Mouse (Mus musculus): Measurements from ENCODE around the gene Fetub. TPM values are rescaled to one million over a fixed set of nuclear protein-coding genes. Genes with fewer than 3 reads are reported as not detected.

Gene Fetub
- polyA plus RNA-seq, 1 experiment from 2014 or later = 0.19 TPM

DNA sequence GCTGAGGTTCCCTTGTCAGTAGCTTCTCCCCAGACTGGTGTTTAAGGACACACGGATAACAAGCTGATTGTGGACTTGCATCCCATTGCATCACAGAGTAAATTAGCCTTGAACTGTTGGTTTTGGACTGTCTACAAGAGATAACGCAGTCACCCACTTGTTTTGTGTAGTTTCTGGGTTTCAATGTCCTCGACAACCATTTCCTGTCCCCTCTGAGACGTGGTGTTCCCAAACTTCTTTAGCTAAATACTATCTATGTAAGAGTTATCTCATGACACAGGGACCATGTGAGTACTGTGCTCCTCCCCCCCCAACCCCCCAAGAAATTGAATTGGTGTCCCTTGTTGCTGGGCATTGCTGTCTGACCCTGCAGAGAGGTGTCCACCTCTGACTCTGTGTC is 36.6 kb upstream of the Fetub start:
- Histone ChIP-seq H3K4me3 (ENCODE audit: low read depth, low read length) (no peak overlapping the region), H3K9me3 (replicated peaks; ENCODE audit: control insufficient read depth, low read length) (no peaks in the 10 kb centered on the region), H3K27ac (ENCODE audit: low read depth, low read length) (no peak overlapping the region), H3K36me3 (ENCODE audit: control insufficient read depth, insufficient read depth, low read length) (no peaks in the 10 kb centered on the region), H3K9ac (ENCODE audit: low read depth, low read length) (no peak overlapping the region), H3K27me3 (ENCODE audit: control insufficient read depth, insufficient read depth, low read length) (no peaks in the 10 kb centered on the region), H3K4me1 (ENCODE audit: control insufficient read depth, insufficient read depth, low read length) (no peaks in the 10 kb centered on the region), H3K4me2 (no peak overlapping the region)
- no peak for ATAC-seq (replicated peaks; ENCODE audit: insufficient number of reproducible peaks, low FRiP score, low TSS enrichment)
- 49% methylated on average over 4 of the region's 4 CpGs for WGBS (ENCODE audit: insufficient replicate concordance)

DNA sequence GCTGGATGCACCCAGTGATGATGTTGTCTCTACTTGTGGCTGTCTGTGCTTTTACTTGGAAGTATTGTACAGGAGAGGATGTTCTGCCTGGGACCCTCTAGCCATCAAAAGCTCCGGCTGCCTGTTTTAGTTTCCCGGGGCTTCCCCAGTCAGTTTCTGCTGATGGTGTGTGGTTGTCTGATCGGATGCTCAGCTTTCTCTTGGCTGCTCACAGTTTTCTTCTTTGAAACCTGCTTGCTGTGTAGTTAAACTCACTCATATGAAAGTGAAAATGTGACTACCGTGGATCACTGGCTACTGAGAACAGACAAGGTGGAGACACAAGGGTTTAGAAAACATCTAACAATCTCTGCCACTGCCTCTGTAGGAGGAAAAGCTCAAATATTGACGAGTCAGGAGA is 34.7 kb upstream of the Fetub start:
- Histone ChIP-seq H3K4me1 (ENCODE audit: control insufficient read depth, insufficient read depth, low read length) (no peaks in the 10 kb centered on the region), H3K27me3 (ENCODE audit: control insufficient read depth, insufficient read depth, low read length) (no peaks in the 10 kb centered on the region), H3K4me2 (no peak overlapping the region), H3K9ac (ENCODE audit: low read depth, low read length) (no peak overlapping the region), H3K9me3 (replicated peaks; ENCODE audit: control insufficient read depth, low read length) (no peaks in the 10 kb centered on the region), H3K27ac (ENCODE audit: low read depth, low read length) (no peak overlapping the region), H3K36me3 (ENCODE audit: control insufficient read depth, insufficient read depth, low read length) (no peaks in the 10 kb centered on the region), H3K4me3 (ENCODE audit: low read depth, low read length) (no peak overlapping the region)
- 78% methylated on average over 5 of the region's 5 CpGs for WGBS (ENCODE audit: insufficient replicate concordance)
- ATAC-seq (replicated peaks; ENCODE audit: insufficient number of reproducible peaks, low FRiP score, low TSS enrichment) = no peak

DNA sequence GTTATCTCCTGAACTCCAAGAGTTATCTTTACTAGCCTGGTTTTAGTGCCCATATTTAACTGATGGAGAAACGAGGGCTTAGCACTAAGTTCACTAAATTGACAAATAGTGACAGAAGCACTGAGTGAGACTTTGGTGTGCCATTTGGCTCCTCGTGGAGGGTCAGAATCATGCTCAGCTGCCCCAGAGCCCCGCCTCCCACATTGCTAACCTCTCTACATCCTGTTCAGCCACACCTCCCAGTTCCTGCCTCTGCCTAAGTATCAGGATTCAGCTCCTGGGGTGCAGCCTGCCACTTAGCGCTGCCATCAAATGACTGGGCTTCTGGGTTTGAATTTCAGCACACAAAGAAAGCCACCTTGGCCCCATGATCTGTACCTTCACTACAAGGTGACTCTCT is 32.8 kb upstream of the Fetub start:
- Histone ChIP-seq H3K4me2 (no peak overlapping the region), H3K4me3 (ENCODE audit: low read depth, low read length) (no peak overlapping the region), H3K9ac (ENCODE audit: low read depth, low read length) (no peak overlapping the region), H3K9me3 (replicated peaks; ENCODE audit: control insufficient read depth, low read length) (no peaks in the 10 kb centered on the region), H3K36me3 (ENCODE audit: control insufficient read depth, insufficient read depth, low read length) (no peaks in the 10 kb centered on the region), H3K4me1 (ENCODE audit: control insufficient read depth, insufficient read depth, low read length) (no peaks in the 10 kb centered on the region), H3K27ac (ENCODE audit: low read depth, low read length) (no peak overlapping the region), H3K27me3 (ENCODE audit: control insufficient read depth, insufficient read depth, low read length) (no peaks in the 10 kb centered on the region)
- WGBS (ENCODE audit: insufficient replicate concordance) = 32% methylated on average over 4 of the region's 4 CpGs
- no peak for ATAC-seq (replicated peaks; ENCODE audit: insufficient number of reproducible peaks, low FRiP score, low TSS enrichment)

DNA sequence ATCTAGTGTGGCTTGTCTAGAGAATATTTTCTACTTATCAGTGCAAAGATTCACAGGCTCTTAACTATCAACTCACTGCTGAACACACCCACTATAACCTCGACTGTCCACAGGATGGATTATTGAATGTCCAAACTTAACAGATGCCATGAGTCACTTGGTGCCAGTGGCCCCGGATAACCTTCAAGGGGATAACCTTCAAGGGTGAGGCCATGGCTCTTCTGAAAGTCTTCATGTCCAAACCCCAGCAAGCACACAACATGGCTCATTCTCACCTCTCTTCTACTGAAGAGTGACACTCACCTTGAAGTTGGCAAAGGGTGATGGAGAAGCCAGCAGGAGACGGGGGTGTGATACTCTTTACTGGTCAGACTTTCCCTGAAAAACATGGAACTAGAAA is 31.4 kb upstream of the Fetub start:
- Histone ChIP-seq H3K36me3 (ENCODE audit: control insufficient read depth, insufficient read depth, low read length) (no peaks in the 10 kb centered on the region), H3K27ac (ENCODE audit: low read depth, low read length) (no peak overlapping the region), H3K9me3 (replicated peaks; ENCODE audit: control insufficient read depth, low read length) (no peaks in the 10 kb centered on the region), H3K4me1 (ENCODE audit: control insufficient read depth, insufficient read depth, low read length) (no peaks in the 10 kb centered on the region), H3K27me3 (ENCODE audit: control insufficient read depth, insufficient read depth, low read length) (no peaks in the 10 kb centered on the region), H3K4me2 (no peak overlapping the region), H3K9ac (ENCODE audit: low read depth, low read length) (no peak overlapping the region), H3K4me3 (ENCODE audit: low read depth, low read length) (no peak overlapping the region)
- 62% methylated on average over 3 of the region's 3 CpGs for WGBS (ENCODE audit: insufficient replicate concordance)
- no peak for ATAC-seq (replicated peaks; ENCODE audit: insufficient number of reproducible peaks, low FRiP score, low TSS enrichment)

DNA sequence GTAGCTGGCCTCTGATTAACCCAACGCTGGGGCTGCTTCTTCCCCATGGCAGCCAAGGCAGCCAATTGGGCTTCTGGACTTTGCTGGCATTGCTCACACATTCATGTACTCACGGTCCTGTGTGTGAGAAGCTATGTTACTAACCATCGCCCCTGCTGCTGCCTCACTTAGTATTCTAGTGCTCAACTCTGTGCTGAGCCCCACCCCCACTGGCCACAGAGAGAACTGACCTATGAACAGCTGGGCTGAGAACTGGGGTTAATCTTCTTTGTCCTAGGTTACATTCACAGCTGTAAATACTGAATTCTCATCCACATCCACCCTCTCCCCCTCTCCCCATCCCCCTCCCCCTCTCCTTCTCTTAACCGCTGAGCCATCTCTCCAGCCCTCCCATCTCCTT is 29.3 kb upstream of the Fetub start:
- Histone ChIP-seq H3K9ac (ENCODE audit: low read depth, low read length) (no peak overlapping the region), H3K4me2 (no peak overlapping the region), H3K27ac (ENCODE audit: low read depth, low read length) (no peak overlapping the region), H3K4me3 (ENCODE audit: low read depth, low read length) (no peak overlapping the region), H3K9me3 (replicated peaks; ENCODE audit: control insufficient read depth, low read length) (no peaks in the 10 kb centered on the region), H3K36me3 (ENCODE audit: control insufficient read depth, insufficient read depth, low read length) (no peaks in the 10 kb centered on the region), H3K4me1 (ENCODE audit: control insufficient read depth, insufficient read depth, low read length) (no peaks in the 10 kb centered on the region), H3K27me3 (ENCODE audit: control insufficient read depth, insufficient read depth, low read length) (no peaks in the 10 kb centered on the region)
- 67% methylated on average over 4 of the region's 4 CpGs for WGBS (ENCODE audit: insufficient replicate concordance)
- ATAC-seq (replicated peaks; ENCODE audit: insufficient number of reproducible peaks, low FRiP score, low TSS enrichment) = no peak

DNA sequence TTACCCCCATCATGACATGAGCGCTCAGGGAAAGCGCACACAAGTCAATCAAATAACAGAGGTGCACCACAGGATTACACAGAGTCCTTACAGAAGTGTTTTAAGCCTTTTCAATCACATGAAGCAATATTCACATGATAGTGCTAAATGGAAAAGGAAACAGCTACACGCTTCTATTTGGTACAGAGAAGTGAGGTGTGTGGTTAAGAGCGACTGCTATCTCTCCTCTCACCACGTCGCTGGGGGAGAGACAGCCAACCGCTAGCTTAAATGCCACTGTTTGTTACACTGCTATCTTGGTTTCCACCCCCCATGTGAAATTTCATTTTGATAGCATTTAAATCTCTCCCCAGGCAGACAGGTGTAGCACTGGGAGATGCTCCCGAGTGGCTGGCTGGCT is 28.4 kb upstream of the Fetub start:
- 76% methylated on average over 8 of the region's 8 CpGs for WGBS (ENCODE audit: insufficient replicate concordance)
- no peak for ATAC-seq (replicated peaks; ENCODE audit: insufficient number of reproducible peaks, low FRiP score, low TSS enrichment)

DNA sequence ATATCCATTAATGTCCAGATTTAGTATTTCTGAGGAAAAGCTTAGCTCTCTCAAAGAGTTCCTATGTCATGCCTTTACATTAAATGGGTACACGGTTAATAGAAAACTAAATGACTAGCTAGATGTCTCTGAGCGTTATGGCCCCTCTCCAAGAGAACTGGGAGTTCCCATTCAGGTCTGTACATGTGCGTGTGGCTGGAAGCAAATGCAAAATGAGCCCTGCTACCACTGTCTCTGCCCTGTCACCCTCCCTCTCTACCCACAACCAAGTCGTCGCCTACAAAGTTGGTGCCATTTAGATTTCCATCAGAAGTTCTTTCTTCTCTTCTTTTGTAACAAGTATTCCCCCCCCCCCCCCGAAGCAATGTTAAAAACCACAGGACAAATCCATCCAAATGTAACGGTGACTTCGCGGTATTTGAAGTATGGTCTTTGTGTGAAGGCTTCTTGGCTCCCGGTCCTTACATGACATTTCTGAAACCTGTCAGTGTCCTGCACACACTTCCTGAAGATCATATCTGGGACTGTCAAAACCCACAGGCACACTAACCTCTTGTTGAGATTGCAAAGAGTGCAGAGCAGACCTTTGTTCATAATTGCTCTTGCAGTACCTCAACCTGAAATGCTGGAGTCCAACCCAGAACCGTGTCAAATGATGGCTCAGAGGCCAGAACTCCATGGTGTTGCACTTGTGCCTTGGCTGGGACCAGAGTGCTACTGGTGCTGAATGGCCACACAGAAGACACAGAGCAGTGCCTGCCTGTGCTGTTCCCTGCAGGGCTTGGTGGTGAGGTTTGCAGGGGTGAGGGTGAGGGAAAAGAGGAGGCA is 27.2 kb upstream of the Fetub start, which contains the start of gene Ahsg:
Ahsg (plus strand) TSS at position 595 of the 828 bp plus-strand sequence.
- no peak for ATAC-seq (replicated peaks; ENCODE audit: insufficient number of reproducible peaks, low FRiP score, low TSS enrichment)
- WGBS (ENCODE audit: insufficient replicate concordance) = 81% methylated on average over 11 of the region's 11 CpGs
- Histone ChIP-seq H3K4me1 (ENCODE audit: control insufficient read depth, insufficient read depth, low read length) (no peaks in the 10 kb centered on the region), H3K4me3 (ENCODE audit: low read depth, low read length) (no peak within 1 kb of the TSS), H3K9ac (ENCODE audit: low read depth, low read length) (no peak within 1 kb of the TSS), H3K27me3 (ENCODE audit: control insufficient read depth, insufficient read depth, low read length) (no peaks in the 10 kb centered on the region), H3K27ac (ENCODE audit: low read depth, low read length) (no peak within 1 kb of the TSS), H3K36me3 (ENCODE audit: control insufficient read depth, insufficient read depth, low read length) (no peaks in the 10 kb centered on the region), H3K9me3 (replicated peaks; ENCODE audit: control insufficient read depth, low read length) (no peaks in the 10 kb centered on the region), H3K4me2 (no peak within 1 kb of the TSS)

More for the DNA sequence above, 28.4 kb upstream of the Fetub start:
- H3K4me1 ChIP-seq (ENCODE audit: control insufficient read depth, insufficient read depth, low read length) = no peaks in the 10 kb centered on the region
- no peaks in the 10 kb centered on the region for H3K36me3 ChIP-seq (ENCODE audit: control insufficient read depth, insufficient read depth, low read length)
- no peak overlapping the region for H3K4me3 ChIP-seq (ENCODE audit: low read depth, low read length)
- no peak overlapping the region for H3K27ac ChIP-seq (ENCODE audit: low read depth, low read length)
- no peaks in the 10 kb centered on the region for H3K27me3 ChIP-seq (ENCODE audit: control insufficient read depth, insufficient read depth, low read length)
- no peak overlapping the region for H3K4me2 ChIP-seq
- H3K9ac ChIP-seq (ENCODE audit: low read depth, low read length) = no peak overlapping the region
- no peaks in the 10 kb centered on the region for H3K9me3 ChIP-seq (replicated peaks; ENCODE audit: control insufficient read depth, low read length)

DNA sequence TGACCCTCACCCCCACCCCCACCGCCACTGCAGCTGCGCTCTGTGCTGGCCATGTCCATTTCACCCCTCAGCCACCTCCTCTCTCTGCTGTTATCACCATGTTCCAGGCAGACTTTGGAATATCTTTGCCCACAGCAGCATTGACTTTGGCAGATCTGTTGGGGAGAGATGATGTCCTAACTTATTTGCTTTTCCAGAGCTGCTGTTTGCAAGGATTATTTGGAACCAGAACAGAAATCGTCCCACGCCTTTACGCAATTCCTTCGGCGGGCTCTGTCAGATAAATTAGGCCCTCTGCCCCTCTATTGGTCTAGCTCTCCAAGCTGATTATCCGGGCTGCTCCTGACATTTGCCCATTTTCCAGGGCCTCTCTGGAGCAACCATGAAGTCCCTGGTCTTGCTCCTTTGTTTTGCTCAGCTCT is 26.4 kb upstream of the Fetub start:
- H3K36me3 ChIP-seq (ENCODE audit: control insufficient read depth, insufficient read depth, low read length) = no peaks in the 10 kb centered on the region
- H3K4me2 ChIP-seq = no peak overlapping the region
- H3K27me3 ChIP-seq (ENCODE audit: control insufficient read depth, insufficient read depth, low read length) = no peaks in the 10 kb centered on the region
- no peaks in the 10 kb centered on the region for H3K9me3 ChIP-seq (replicated peaks; ENCODE audit: control insufficient read depth, low read length)
- no peak for ATAC-seq (replicated peaks; ENCODE audit: insufficient number of reproducible peaks, low FRiP score, low TSS enrichment)
- H3K9ac ChIP-seq (ENCODE audit: low read depth, low read length) = no peak overlapping the region
- H3K4me1 ChIP-seq (ENCODE audit: control insufficient read depth, insufficient read depth, low read length) = no peaks in the 10 kb centered on the region
- H3K27ac ChIP-seq (ENCODE audit: low read depth, low read length) = no peak overlapping the region
- no peak overlapping the region for H3K4me3 ChIP-seq (ENCODE audit: low read depth, low read length)
- WGBS (ENCODE audit: insufficient replicate concordance) = 69% methylated on average over 8 of the region's 8 CpGs

DNA sequence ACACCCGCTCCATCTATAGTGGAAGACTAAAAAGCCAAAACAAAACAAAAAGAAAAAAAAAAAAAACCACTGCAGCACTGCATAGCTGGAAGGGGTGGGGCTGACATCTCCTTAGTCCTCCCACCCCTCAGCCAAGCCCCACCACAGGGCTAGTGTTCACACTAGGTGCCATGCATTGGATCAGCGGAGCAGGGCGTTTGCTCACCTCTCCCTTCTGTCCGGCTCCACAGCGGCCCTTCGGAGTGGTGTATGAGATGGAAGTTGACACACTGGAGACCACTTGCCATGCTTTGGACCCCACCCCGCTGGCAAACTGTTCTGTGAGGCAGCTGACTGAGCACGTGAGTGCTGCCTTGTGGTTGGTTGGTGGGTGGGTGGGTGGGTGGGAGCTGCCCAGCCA is 24.0 kb upstream of the Fetub start:
- 56% methylated on average over 8 of the region's 8 CpGs for WGBS (ENCODE audit: insufficient replicate concordance)
- Histone ChIP-seq H3K4me3 (ENCODE audit: low read depth, low read length) (no peak overlapping the region), H3K4me1 (ENCODE audit: control insufficient read depth, insufficient read depth, low read length) (no peaks in the 10 kb centered on the region), H3K9me3 (replicated peaks; ENCODE audit: control insufficient read depth, low read length) (no peaks in the 10 kb centered on the region), H3K27ac (ENCODE audit: low read depth, low read length) (no peak overlapping the region), H3K9ac (ENCODE audit: low read depth, low read length) (no peak overlapping the region), H3K27me3 (ENCODE audit: control insufficient read depth, insufficient read depth, low read length) (no peaks in the 10 kb centered on the region), H3K4me2 (no peak overlapping the region), H3K36me3 (ENCODE audit: control insufficient read depth, insufficient read depth, low read length) (no peaks in the 10 kb centered on the region)
- no peak for ATAC-seq (replicated peaks; ENCODE audit: insufficient number of reproducible peaks, low FRiP score, low TSS enrichment)

Data from heart, embryonic 11.5 days (tissue).